Mouse (Mus musculus) heart, adult 2 months (tissue): Measurements from ENCODE around the gene Emc1. TPM values are rescaled to one million over a fixed set of nuclear protein-coding genes. Genes with fewer than 3 reads are reported as not detected.

Experiments used
- DNase-seq, 2 experiments: peaks; one replicate each; pipeline ENCODE4 v3.0.0; 2021
- H3K27ac ChIP-seq: fragments of 200-600 bp; 2 replicates; pipeline ENCODE4 v1.8.1; 2022
- H3K27me3 ChIP-seq: fragments of 200-500 bp; 2 replicates; pipeline ENCODE4 v1.6.1; 2012; ENCODE audit warnings: mild to moderate bottlenecking, low read length, inconsistent platforms, mixed read lengths; ENCODE audit not compliant: control insufficient read depth, insufficient read depth
- H3K36me3 ChIP-seq: fragments of 200-500 bp; 2 replicates; pipeline ENCODE4 v1.6.1; 2012; ENCODE audit warnings: low read length, inconsistent platforms; ENCODE audit not compliant: control insufficient read depth, insufficient read depth
- H3K4me1 ChIP-seq: fragments of 200-500 bp; 2 replicates; pipeline ENCODE4 v1.6.1; 2011; ENCODE audit warnings: low read length; ENCODE audit not compliant: control insufficient read depth, insufficient read depth
- H3K4me3 ChIP-seq: fragments of 200-600 bp; 2 replicates; pipeline ENCODE4 v1.8.1; 2022
- H3K79me2 ChIP-seq: fragments of 200-500 bp; replicated peaks from 2 replicates; pipeline ENCODE4 v1.6.1; 2012; ENCODE audit warnings: mild to moderate bottlenecking, inconsistent platforms, low read length, moderate library complexity, mixed read lengths; ENCODE audit not compliant: control insufficient read depth, insufficient read depth
- H3K9ac ChIP-seq: fragments of 200-500 bp; 2 replicates; pipeline ENCODE4 v1.6.1; 2012; ENCODE audit warnings: low read depth, mild to moderate bottlenecking, control low read depth, inconsistent platforms, low read length, mixed read lengths
- CTCF ChIP-seq: fragments of 200-600 bp; IDR thresholded peaks from 2 replicates; pipeline ENCODE4 v1.8.1; 2022; ENCODE audit warnings: antibody characterized with exemption, mild to moderate bottlenecking, moderate library complexity
- EP300 ChIP-seq: fragments of 200-500 bp; IDR thresholded peaks from 2 replicates; pipeline ENCODE4 v1.6.1; 2011; ENCODE audit warnings: low read depth, low read length, control low read depth; ENCODE audit not compliant: insufficient read depth
- POLR2A ChIP-seq: fragments of 200-500 bp; IDR thresholded peaks from 2 replicates; pipeline ENCODE4 v1.6.1; 2011; ENCODE audit warnings: mild to moderate bottlenecking, low read depth, low read length, control low read depth; ENCODE audit not compliant: insufficient read depth
- WGBS: fragments of 180-500 bp; shearing (Covaris S2); methylation state at CpG from one replicate; pipeline ENCODE4 v1.1.7; 2018; 5-methylcytosine and 5-hydroxymethylcytosine counted together
- intact Hi-C: fragments of 180-260 bp; cut with DNase I; formaldehyde crosslinking; loops from one replicate; pipeline ENCODE4 v1.15.1; 2025
- long read RNA-seq: library from polyadenylated mRNA; stranded (forward); transcript quantifications from one replicate; pipeline ENCODE4 v2.0.0, GENCODE M21; 2021
- polyA plus RNA-seq: library from polyadenylated mRNA; depleted of rRNA; stranded (reverse); fragments of >200 nt; gene quantifications from 2 replicates; pipeline ENCODE4 v1.2.3, GENCODE M21; 2012; rRNA removed
- total RNA-seq, 2 experiments: library from RNA; stranded (reverse); gene quantifications; 2 replicates each; pipeline ENCODE4 v1.2.3; 2021

The Emc1 gene
- total RNA-seq (10 to 100 TPM; 45.5 to 47.4 TPM), polyA plus RNA-seq (47.5 and 57.6 TPM in 2 replicates)
- long read RNA-seq, full-length matches to known transcripts, result 73 of 86 reads
- long read RNA-seq, partial matches to known transcripts, result 12 of 86 reads
- long read RNA-seq, other reads (novel, unspliced or antisense), result 1 of 86 reads

- Histone ChIP-seq H3K79me2 (peaks cover 5% of the 10 kb centered on the region; the same call in 1 of the 2 replicates), H3K4me1 (peaks cover 8% of the 10 kb centered on the region), H3K4me3 (peak within 1 kb of the TSS; percentile 57), H3K36me3 (no peaks in the 10 kb centered on the region), H3K27me3 (no peaks in the 10 kb centered on the region), H3K27ac (peak within 1 kb of the TSS; percentile 99), H3K9ac (peak within 1 kb of the TSS; percentile 88)
- peak; percentile 90 to 91 for DNase-seq
- TF ChIP-seq POLR2A (peak; percentile 70), CTCF (no peak)
- intact Hi-C loops, result loop anchor here (1.0 kb wide), 1 partner anchor 28 kb away; no protein-coding TSS in a partner anchor
- under 1% methylated on average over 64 of the region's 64 CpGs for WGBS
Observed at GRCm38 (mm10) chr4:139351931-139352711, at the start of gene Emc1, which contains the start of the genes Mrto4 and Ubr4. Gene Emc1 (plus strand): TSS chr4:139352587. Gene Mrto4 (minus strand): TSS chr4:139352576. Gene Ubr4 (plus strand): TSS chr4:139352609.

GRCm38 (mm10) chr4:139305521-139305920 lies 46.9 kb upstream of the Emc1 start:
- intact Hi-C loops, result no loop called here

GRCm38 (mm10) chr4:139307916-139308315 lies 44.5 kb upstream of the Emc1 start:
- Histone ChIP-seq H3K4me3 (no peak overlapping the region), H3K36me3 (no peaks in the 10 kb centered on the region), H3K9ac (no peak overlapping the region), H3K79me2 (no peaks in the 10 kb centered on the region), H3K27ac (no peak overlapping the region), H3K27me3 (no peaks in the 10 kb centered on the region), H3K4me1 (peaks cover 6% of the 10 kb centered on the region)
- WGBS, result 86% methylated on average over 5 of the region's 5 CpGs
- intact Hi-C loops, result no loop called here
- DNase-seq, result peak in 1 of 2 experiments; percentile 65
- no peak for TF ChIP-seq EP300
- TF ChIP-seq CTCF, result no peak
- no peak for TF ChIP-seq POLR2A

More at GRCm38 (mm10) chr4:139305521-139305920, 46.9 kb upstream of the Emc1 start:
- no peak for DNase-seq
- no peaks in the 10 kb centered on the region for H3K27me3 ChIP-seq
- H3K36me3 ChIP-seq, result no peaks in the 10 kb centered on the region
- H3K9ac ChIP-seq, result no peak overlapping the region
- TF ChIP-seq EP300 (no peak), POLR2A (no peak), CTCF (no peak)
- no peak overlapping the region for H3K4me3 ChIP-seq
- WGBS, result 94% methylated on average over 3 of the region's 3 CpGs
- H3K4me1 ChIP-seq, result peaks cover 4% of the 10 kb centered on the region
- H3K27ac ChIP-seq, result no peak overlapping the region
- H3K79me2 ChIP-seq, result no peaks in the 10 kb centered on the region

GRCm38 (mm10) chr4:139309651-139310050 lies 42.7 kb upstream of the Emc1 start:
- Histone ChIP-seq H3K27ac (peak overlapping the region; percentile 83), H3K27me3 (no peaks in the 10 kb centered on the region), H3K9ac (no peak overlapping the region; the same call in 1 of the 2 replicates), H3K79me2 (no peaks in the 10 kb centered on the region), H3K4me1 (peaks cover 6% of the 10 kb centered on the region), H3K36me3 (no peaks in the 10 kb centered on the region), H3K4me3 (peak overlapping the region; percentile 100)
- WGBS, result 51% methylated on average over 6 of the region's 6 CpGs
- no peak for DNase-seq
- intact Hi-C loops, result no loop called here
- TF ChIP-seq CTCF, result no peak

- no peaks in the 10 kb centered on the region for H3K79me2 ChIP-seq
- TF ChIP-seq EP300, result 0 out of 2 replicates have a peak, but pooled peaks have one; percentile 21
- 0 out of 2 replicates have a peak, but pooled peaks have one; percentile 21 for TF ChIP-seq CTCF
- peak; percentile 94 for TF ChIP-seq POLR2A
- intact Hi-C loops, result no loop called here
- peak; percentile 98 to 100 for DNase-seq
- peak within 1 kb of the TSS; percentile 100 for H3K4me3 ChIP-seq
- under 1% methylated on average over 63 of the region's 63 CpGs for WGBS
- no peaks in the 10 kb centered on the region for H3K36me3 ChIP-seq
- peaks cover 6% of the 10 kb centered on the region for H3K4me1 ChIP-seq
- H3K9ac ChIP-seq, result peak within 1 kb of the TSS; percentile 93
- H3K27me3 ChIP-seq, result no peaks in the 10 kb centered on the region
- H3K27ac ChIP-seq, result peak within 1 kb of the TSS; percentile 83
Observed at GRCm38 (mm10) chr4:139310171-139310898, 42.1 kb upstream of the Emc1 start, which contains the start of the genes Pqlc2 and Akr7a5. Gene Pqlc2 (minus strand): TSS chr4:139310708. Gene Akr7a5 (plus strand): TSS chr4:139310744.
